8 mouse cellular contexts compared by ENCODE assay signal in the genomic region with DNA sequence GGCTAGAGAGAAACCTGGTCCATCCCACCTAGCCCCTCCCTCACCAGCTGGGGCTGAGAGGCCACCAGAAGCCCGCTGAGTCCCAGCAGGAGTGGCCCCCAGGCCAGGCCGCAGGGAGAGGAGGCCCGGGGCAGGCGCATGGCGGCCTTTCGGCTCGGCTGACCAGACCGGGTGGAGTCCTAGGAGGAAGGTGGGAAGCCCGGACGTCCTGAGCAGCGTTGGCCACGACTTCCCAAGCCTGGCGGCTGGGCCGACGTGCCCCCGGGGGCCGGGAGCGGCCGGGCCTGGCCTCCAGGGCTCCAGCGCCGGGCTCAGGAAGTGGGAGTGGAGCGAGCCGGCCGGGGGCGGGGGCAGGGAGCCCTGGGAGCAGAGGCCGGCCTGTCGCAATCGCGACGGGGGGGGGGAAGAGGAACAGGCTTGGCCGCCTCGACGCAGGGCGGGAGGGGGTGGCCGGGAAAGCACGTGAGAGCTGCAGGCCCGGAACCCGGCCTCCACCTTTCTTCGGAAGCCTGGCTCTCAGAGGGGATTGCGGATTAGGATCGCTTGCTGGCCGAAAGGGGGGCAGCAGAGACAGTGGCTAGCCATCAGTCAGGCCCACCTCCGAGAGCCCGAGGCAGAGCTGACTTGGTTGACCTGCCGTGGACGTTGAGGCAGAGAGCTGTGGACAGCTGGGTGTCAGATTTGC. TPM values are rescaled to one million over a fixed set of nuclear protein-coding genes. Genes with fewer than 3 reads are reported as not detected.
A peak's percentile ranks its signal among the peaks of the same experiment; 100 is the strongest.
DNase-seq lines count a peak whose midpoint lies in the region; ATAC-seq and TF ChIP-seq lines count a peak whose summit lies in the region.

A gene (minus strand): TSS at position 340 of the 685 bp plus-strand sequence.

- no peaks in the 10 kb centered on the region for H3K9me3 ChIP-seq in ES-E14 (ENCODE audit: control insufficient read depth, insufficient read depth, low read depth, low read length)
- no peaks in the 10 kb centered on the region for H3K9me3 ChIP-seq in forebrain, embryonic 14.5 days (replicated peaks; ENCODE audit: control insufficient read depth, low read length)

- peak within 1 kb of the TSS; percentile 55 to 60 for H3K4me3 ChIP-seq in ES-E14 (ENCODE audit: insufficient read depth in 1 of 2, low read depth in 1 of 2, low read length in 2 of 2, poor library complexity in 1 of 2, severe bottlenecking in 1 of 2)
- peak within 1 kb of the TSS; percentile 25 for H3K4me3 ChIP-seq in forebrain, embryonic 14.5 days (ENCODE audit: low read depth, low read length)

- H3K27ac ChIP-seq in ES-E14 (ENCODE audit: insufficient read depth, low read depth, low read length, poor library complexity, severe bottlenecking): no peak within 1 kb of the TSS
- no peak within 1 kb of the TSS for H3K27ac ChIP-seq in forebrain, embryonic 14.5 days (ENCODE audit: low read depth, low read length)

- no peaks in the 10 kb centered on the region for H3K36me3 ChIP-seq in ES-E14 (ENCODE audit: control insufficient read depth, insufficient read depth, low read length, poor library complexity, severe bottlenecking)
- no peaks in the 10 kb centered on the region for H3K36me3 ChIP-seq in forebrain, embryonic 14.5 days (ENCODE audit: control insufficient read depth, insufficient read depth, low read length)

- ATAC-seq in forebrain, embryonic 14.5 days: peak; percentile 64

- H3K9ac ChIP-seq in ES-E14 (ENCODE audit: insufficient read depth, low read depth, low read length, poor library complexity, severe bottlenecking): peak within 1 kb of the TSS; percentile 51
- H3K9ac ChIP-seq in forebrain, embryonic 14.5 days (ENCODE audit: low read length): peak within 1 kb of the TSS; percentile 69

- H3K4me1 ChIP-seq in ES-E14 (ENCODE audit: control insufficient read depth in 2 of 2, insufficient read depth in 2 of 2, low read length in 2 of 2, poor library complexity in 1 of 2): peaks cover 0 to 18% of the 10 kb centered on the region in 2 experiments; a peak in 2 of 4 replicates
- H3K4me1 ChIP-seq in forebrain, embryonic 14.5 days (ENCODE audit: control insufficient read depth, insufficient read depth, low read length): peaks cover 7% of the 10 kb centered on the region

- in situ Hi-C loops in ES-E14 (cut with MboI; ENCODE audit: low sequenced_read_pairs in 2 of 2, unreplicated experiment in 2 of 2): no loop called here

- intact Hi-C loops in heart, postnatal 14 days (cut with DNase I): loop anchor here (2.0 to 5.0 kb wide), 2 partner anchors 37 to 306 kb away; a partner anchor contains a TSS

- peak within 1 kb of the TSS; percentile 62 for H3K4me2 ChIP-seq in forebrain, embryonic 14.5 days (ENCODE audit: low read length)

- no peaks in the 10 kb centered on the region; the same call in 1 of the 2 replicates for H3K27me3 ChIP-seq in forebrain, embryonic 14.5 days (replicated peaks; ENCODE audit: control insufficient read depth, insufficient read depth, low read length)

- no peak for DNase-seq in ES-E14 (ENCODE audit: low read depth, low spot score)
- DNase-seq in c-Kit-positive CD71-negative TER-119-negative erythroid progenitor cells, embryonic 14.5 days (ENCODE audit: low read depth): peak; percentile 51
- peak; percentile 55 for DNase-seq in forebrain, embryonic 14.5 days (ENCODE audit: low spot score)
- DNase-seq in heart, postnatal 14 days: peak; percentile 90 to 94
- peak; percentile 66 for DNase-seq in large intestine, adult 2 months (ENCODE audit: low read depth, low spot score)
- peak; percentile 92 for DNase-seq in lung, postnatal 14 days
- peak; percentile 75 for DNase-seq in ovary, postnatal 14 days (ENCODE audit: low spot score)
- peak; percentile 35 to 56 for DNase-seq in thymus, postnatal 36 days

- WGBS in forebrain, embryonic 14.5 days: 6% methylated on average over 42 of the region's 46 CpGs
- 1% methylated on average over 45 of the region's 46 CpGs for WGBS in large intestine, adult 2 months

TF ChIP-seq in ES-E14, 5 proteins besides CTCF, POLR2A, EP300 and RAD21:
- TF ChIP-seq CHD2 (IDR thresholded peaks at IDR 0.05; ENCODE audit: low read depth, low read length) (no peak), ZC3H11A (IDR thresholded peaks at IDR 0.05; ENCODE audit: borderline replicate concordance, low read depth, low read length) (no peak), HCFC1 (IDR thresholded peaks at IDR 0.05; ENCODE audit: borderline replicate concordance, insufficient read depth, low read length) (no peak), MAFK (IDR thresholded peaks at IDR 0.05; ENCODE audit: insufficient read depth, low read depth, low read length) (no peak), ZNF384 (IDR thresholded peaks at IDR 0.05; ENCODE audit: low read depth, low read length) (no peak)

RNA-seq across cellular contexts. Expression of the gene that starts here (rescaled TPM):
- 8.7 and 14.3 TPM in 2 replicates for total RNA-seq in ES-E14 (2012; rRNA removed)
- 10.8 and 12.9 TPM in 2 replicates for polyA plus RNA-seq in forebrain, embryonic 14.5 days (2014; fragmentation: Nextera tagmentation; extraction: Ambion mirVana)
- total RNA-seq in heart, postnatal 14 days (2021): 10 to 100 TPM; 34.6 to 36.0 TPM
- 123 and 136 TPM in 2 replicates for polyA plus RNA-seq in large intestine, adult 2 months (2012; rRNA removed)
